Mouse (Mus musculus): ENCODE data around the gene Clcn5.

- TF ChIP-seq CTCF (IDR thresholded peaks at IDR 0.05; ENCODE audit: low read depth, low read length) (no peak), POLR2A (IDR thresholded peaks at IDR 0.05; ENCODE audit: borderline replicate concordance, low read depth, low read length) (no peak)
Measured at GRCm38 (mm10) chrX:7256022-7256421, 63.1 kb downstream of the Clcn5 start.

Data from bone marrow macrophage, adult 2 months (primary cell).